Mouse (Mus musculus) gonadal fat pad, adult 2 months (tissue): Measurements from ENCODE around the gene Gm45062. TPM values are rescaled to one million over a fixed set of nuclear protein-coding genes. Genes with fewer than 3 reads are reported as not detected.
A peak's percentile ranks its signal among the peaks of the same experiment; 100 is the strongest.

Source experiments
- DNase-seq: peaks from one replicate; pipeline ENCODE4 v3.0.0-alpha.2; 2012; ENCODE audit warnings: low read depth
- polyA plus RNA-seq: library from polyadenylated mRNA; depleted of rRNA; stranded (reverse); fragments of >200 nt; gene quantifications from 2 replicates; pipeline ENCODE4 v1.2.3, GENCODE M21; 2012

The Gm45062 gene
- polyA plus RNA-seq, 1 experiment = 1.5 TPM

- no peak for DNase-seq
Measured at GRCm38 (mm10) chr6:8367675-8368074, 108.4 kb downstream of the Gm45062 start.

GRCm38 (mm10) chr6:8368198-8368864 is 109.1 kb downstream of the Gm45062 start:
- no peak for DNase-seq

GRCm38 (mm10) chr6:8370624-8371023 is 111.4 kb downstream of the Gm45062 start:
- DNase-seq = no peak

DNA sequence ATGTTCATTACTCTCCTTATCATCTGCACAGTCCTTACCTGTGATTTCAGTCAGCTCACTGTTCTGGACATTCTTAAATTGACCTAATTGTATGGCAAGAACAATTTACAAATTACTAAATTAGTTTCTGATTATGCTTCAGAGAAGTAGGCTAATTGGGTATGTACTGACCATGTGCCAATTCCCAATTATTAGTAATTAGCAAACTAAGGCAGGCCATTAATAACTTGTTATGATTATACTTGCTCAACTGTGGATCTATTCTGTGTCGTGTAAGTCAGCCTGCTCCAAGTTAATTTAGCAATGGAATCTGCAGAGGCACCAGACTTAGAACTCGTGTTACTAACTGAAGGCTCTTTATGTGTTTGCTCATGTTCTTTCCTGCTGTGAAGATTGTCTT is 113.8 kb downstream of the Gm45062 start:
- DNase-seq = no peak

GRCm38 (mm10) chr6:8373851-8374250 is 114.6 kb downstream of the Gm45062 start:
- no peak for DNase-seq

- DNase-seq = no peak
Measured at GRCm38 (mm10) chr6:8374290-8374689, 115.0 kb downstream of the Gm45062 start.

DNA sequence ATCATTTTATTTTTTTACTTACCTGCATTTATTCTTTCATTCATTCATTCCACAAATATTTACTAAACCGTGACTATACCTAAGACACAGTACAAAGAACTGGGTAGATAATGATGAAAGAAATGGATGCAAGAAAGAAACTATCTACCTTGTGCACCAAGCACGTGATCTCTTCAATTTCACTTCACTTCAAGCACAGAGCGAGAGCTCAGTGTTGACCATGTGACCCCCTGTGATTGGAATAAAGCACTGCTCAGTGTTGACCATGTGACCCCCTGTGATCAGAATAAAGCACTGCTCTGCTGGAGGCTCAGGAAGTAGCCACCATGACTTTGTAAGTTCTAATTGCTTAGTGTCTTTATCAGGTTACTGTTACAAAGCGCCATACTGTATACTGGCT is 115.5 kb downstream of the Gm45062 start:
- DNase-seq = no peak

DNA sequence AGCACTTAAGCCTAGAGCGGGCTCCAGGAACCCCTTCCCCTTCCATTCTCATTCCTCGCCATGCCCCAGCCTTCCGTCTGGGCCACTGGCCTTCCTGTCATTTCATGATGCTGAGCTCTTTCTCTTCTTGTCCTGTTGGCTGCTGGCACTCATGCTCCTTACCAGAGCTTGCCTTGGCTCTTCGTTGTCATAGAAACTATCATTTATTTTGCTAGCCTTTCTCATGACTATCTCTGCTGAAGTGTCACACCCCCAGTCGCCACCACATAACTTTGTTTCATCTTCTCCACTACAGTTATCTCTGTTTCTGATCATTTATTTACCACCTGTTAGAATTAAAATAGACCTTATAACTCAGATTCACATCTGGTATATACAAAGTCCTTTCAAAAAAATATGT is 117.1 kb downstream of the Gm45062 start:
- no peak for DNase-seq

DNA sequence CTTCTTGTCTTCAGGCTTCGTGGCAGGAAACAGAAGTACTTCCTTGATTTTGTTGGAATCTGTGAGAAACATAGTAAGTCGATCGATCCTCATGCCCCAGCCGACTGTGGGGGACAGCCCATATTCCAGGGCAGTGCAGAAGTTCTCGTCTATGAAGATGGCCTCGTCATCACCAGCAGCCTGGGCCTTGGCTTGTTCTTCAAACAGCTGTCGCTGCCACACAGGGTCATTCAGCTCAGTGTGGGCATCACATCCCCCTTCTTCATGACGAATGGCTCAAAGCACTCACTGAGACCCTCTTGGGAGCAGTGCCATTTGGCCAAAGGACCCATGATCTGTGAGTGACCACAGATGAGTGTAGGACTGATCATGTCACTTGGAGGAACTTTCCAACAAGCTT is 118.4 kb downstream of the Gm45062 start:
- DNase-seq = no peak

- DNase-seq = no peak
Measured at GRCm38 (mm10) chr6:8389307-8389706, 130.1 kb downstream of the Gm45062 start.

- no peak for DNase-seq
Measured at GRCm38 (mm10) chr6:8390296-8390695, 131.0 kb downstream of the Gm45062 start.

GRCm38 (mm10) chr6:8390935-8391334 is 131.7 kb downstream of the Gm45062 start:
- no peak for DNase-seq

DNA sequence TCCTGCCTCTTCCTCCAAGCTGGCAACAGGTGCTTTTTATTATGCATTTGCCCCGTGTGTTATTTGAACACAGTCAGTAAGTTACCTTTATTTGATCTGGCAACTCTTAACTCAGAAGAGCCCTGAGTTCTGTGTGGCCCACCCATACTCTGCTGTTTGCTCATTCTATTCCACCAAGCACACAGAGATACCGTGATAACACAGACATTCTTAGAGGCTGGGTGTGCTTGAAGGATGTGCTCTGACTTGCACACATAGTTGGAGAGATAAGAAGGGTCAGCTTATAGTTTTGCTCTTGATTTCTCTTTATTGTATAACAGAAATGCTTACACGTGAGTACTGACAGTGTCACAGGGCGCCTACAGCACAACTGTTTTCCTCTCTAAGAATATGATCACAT is 133.8 kb downstream of the Gm45062 start:
- no peak for DNase-seq

- no peak for DNase-seq
Measured at GRCm38 (mm10) chr6:8394044-8394443, 134.8 kb downstream of the Gm45062 start.

GRCm38 (mm10) chr6:8395061-8395460 is 135.8 kb downstream of the Gm45062 start:
- no peak for DNase-seq

DNA sequence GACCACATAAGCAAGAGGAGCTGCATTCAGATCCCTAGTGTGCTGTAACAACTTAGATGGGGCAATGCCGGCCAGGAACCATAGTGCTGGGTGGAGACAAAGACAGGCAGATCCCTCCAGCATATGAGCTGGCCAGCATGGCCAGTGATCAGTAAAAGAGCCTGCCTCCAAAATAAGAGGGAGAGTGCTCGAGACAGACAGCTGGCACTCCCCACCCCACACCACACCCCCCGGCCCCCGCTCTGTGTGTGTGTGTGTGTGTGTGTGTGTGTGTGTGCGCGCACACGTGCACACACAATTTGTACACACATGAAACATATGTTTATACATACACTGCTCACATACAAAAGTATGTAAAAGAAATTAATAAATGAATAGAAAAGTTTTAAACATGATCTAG is 138.0 kb downstream of the Gm45062 start:
- DNase-seq = no peak

DNA sequence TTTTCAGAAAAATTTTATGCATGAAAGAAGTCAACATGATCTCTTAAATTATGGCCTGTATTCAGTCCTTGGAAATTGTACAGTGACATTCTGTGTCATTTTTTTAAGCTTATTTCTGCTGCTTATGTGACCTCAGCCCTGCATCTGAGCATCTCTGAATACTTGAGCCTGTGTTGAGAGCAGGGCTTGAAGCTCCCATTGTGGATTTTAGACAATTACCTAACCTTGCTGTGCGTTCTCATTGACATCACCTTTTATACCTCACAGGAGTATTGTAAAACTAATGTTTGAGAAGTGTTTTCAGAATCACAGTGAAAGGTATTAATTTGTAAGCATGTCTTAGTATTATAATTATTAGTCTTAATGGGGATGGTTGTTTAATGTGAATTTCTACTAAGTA is 140.5 kb downstream of the Gm45062 start:
- no peak for DNase-seq

DNA sequence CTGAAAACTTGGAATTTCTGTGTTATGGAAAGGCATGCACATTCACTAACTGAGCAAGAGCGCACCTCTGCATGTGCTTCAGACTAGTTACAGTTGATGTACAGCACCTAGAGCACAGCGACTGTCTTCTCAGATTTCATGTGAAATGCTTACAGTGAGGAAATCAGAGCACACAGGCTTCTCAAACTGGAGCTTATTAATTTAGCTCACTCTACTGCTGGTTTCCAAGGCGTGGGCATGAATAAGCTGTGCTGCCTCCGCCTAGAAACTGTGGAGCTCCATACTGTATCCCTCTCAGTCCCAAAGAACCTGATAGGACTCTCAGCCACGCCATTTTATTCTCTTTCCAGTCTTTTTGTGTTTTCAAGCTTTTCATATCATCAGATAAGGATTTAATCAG is 143.9 kb downstream of the Gm45062 start:
- no peak for DNase-seq

DNA sequence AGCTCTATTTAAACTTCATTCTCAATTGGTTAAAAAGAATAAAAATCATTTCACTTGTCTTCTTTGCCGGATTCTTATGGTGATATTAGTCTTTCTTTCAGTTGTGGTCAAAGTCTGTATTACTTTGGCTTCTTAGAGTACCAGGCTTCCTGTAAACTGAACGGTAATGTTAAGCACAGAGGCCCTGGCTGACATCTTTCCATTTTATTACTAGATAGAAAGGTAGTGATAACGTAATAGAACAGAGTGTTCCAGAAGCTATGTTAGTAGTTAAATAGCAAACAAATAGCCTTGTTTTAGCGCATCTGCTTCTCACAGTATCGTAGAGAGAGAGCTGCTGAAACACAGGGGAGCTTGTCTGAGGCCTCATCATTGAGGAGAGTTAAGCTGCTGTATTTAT is 146.6 kb downstream of the Gm45062 start:
- no peak for DNase-seq

DNA sequence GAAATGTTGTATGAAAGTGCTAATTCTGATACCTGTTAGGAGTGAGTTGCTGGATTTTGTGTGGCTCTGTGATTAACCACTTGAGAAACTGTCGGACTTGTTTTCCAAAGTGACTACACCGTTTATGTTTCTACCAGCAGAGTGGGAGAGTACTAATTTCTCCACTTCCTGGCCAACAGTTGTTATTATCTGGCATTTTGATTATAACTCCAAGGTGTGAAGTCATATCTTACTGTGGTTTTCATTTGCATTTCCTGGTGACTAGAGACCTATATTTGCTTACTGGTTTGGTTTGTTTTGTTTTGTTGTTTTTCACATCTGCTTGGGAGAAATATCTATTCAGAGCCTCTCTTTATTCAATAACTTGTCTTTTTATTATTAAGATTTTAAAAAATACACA is 149.1 kb downstream of the Gm45062 start:
- DNase-seq = no peak

GRCm38 (mm10) chr6:8409865-8410264 is 150.6 kb downstream of the Gm45062 start:
- DNase-seq = no peak

- no peak for DNase-seq
Measured at GRCm38 (mm10) chr6:8412845-8413598, 153.8 kb downstream of the Gm45062 start.

DNA sequence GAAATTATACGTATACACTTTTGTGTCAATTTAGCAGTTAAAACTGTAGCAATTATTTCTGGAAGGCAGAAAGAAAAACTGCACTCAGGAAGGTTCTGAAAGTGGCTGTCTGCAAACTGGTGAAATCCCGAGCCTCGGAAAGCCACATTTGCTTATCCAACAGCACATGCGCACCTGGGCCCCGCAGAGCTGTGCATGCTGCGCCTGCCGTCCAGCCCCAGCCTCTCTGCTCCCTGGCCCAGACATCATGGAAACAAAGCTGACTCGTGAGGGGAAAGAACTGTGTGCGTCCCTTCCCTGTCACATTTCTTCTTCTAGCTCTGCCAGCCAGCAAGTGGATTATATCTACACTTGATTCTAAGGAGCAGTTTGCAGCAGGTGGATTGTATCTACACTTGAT is 154.8 kb downstream of the Gm45062 start:
- no peak for DNase-seq

DNA sequence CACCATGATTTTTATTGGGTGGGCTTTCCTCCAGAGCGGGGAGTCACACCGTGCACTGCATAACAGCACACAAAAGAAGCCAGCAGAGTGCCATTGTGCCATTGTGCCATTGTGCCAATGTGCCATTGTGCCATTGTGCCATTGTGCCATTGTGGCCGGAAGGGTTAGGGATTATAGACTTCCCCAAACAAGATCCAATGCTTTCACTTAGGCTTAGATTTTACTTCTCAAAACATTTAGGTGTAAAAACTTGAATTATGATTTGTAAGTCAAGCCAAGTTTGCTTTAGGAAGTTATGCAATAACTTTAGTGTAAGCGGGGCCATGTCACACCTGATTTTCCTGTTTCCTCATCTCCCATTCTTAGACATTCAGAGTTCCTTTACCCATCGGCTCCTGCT is 156.6 kb downstream of the Gm45062 start:
- DNase-seq = peak; percentile 57
